Mouse (Mus musculus): ENCODE measurements around the gene Ap1m1.

DNA sequence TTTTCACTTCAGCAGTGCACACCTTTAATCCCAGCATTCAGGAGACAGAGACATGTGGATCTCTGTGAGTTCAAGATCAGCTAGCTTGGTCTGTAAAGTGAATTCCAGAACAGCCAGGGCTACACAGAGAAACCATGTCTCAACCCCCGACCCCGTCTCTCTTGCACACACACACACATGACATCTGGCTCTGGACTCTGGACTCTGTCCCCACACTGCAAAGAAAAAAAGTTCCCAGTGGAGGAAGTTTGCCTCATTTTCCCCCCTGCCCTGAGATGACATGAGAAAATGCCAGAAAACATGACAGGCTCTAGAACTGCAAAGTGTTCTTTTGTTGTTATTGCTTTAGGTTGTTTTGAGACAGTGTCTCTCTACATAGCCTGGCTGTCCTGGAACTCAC is 20.0 kb downstream of the Ap1m1 start:
- TF ChIP-seq CTCF (IDR thresholded peaks at IDR 0.05; ENCODE audit: insufficient read depth, low read length) (no peak), POLR2A (IDR thresholded peaks at IDR 0.05; ENCODE audit: borderline replicate concordance, extremely low read depth, low read depth, low read length) (no peak)
